Mouse (Mus musculus): ENCODE results near the gene Smurf1. TPM values are rescaled to one million over a fixed set of nuclear protein-coding genes. Genes with fewer than 3 reads are reported as not detected.

Gene Smurf1
- polyA plus RNA-seq, 1 experiment from 2014 or later, result 9.2 TPM

DNA sequence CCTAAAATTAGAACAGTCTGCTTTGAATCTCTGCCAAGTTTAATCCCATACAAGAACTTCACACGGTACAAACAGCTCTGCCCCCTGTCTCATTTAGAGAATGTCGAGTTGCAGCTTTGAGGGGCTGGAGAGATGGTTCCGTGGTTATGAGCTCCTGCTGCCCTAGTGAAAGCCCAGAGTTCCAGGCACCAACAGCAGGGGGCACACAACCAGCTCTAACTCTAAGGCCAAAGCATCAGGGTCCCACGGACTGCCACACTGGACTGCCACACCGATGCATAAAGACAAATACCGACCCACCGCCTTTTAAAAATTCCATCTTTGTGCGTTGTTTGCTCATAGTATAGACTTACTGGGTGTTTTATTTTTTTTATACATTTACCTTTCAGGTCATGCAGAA, 98.7 kb downstream of the Smurf1 start:
- Histone ChIP-seq H3K9ac (ENCODE audit: low read depth, low read length) (no peak overlapping the region), H3K27me3 (replicated peaks; ENCODE audit: control insufficient read depth, insufficient read depth, low read length) (no peaks in the 10 kb centered on the region), H3K4me2 (no peak overlapping the region), H3K27ac (ENCODE audit: low read depth, low read length) (no peak overlapping the region), H3K36me3 (ENCODE audit: control insufficient read depth, insufficient read depth, low read length) (no peaks in the 10 kb centered on the region), H3K9me3 (ENCODE audit: control insufficient read depth, low read length) (no peaks in the 10 kb centered on the region), H3K4me1 (replicated peaks; ENCODE audit: control insufficient read depth, insufficient read depth, low read length) (no peaks in the 10 kb centered on the region), H3K4me3 (ENCODE audit: low read depth, low read length) (no peak overlapping the region)
- DNase-seq (ENCODE audit: low spot score) (no peak), ATAC-seq (replicated peaks; ENCODE audit: low FRiP score) (no peak)
- WGBS, result 88% methylated on average over 8 of the region's 8 CpGs

DNA sequence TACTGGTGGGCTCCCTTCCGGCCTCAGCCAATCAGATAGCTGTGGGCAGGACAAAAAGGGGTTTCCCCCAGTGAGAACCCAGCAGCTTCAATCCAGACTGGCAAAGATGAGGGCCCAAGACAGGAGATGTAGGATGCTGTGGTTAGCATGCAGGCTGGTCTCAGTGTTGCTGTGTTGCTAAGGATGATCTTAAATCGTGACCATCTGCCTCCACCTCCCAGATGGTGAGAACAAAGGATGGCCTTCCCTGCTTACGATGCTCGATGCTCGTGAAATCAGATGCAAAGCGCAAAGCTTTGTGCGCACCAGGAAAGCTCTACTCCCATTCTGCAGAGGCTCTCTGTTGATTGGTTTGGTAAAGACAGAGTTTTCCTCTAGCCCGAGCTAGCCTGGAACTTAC, 104.7 kb downstream of the Smurf1 start:
- Histone ChIP-seq H3K9ac (ENCODE audit: low read depth, low read length) (no peak overlapping the region), H3K27ac (ENCODE audit: low read depth, low read length) (no peak overlapping the region), H3K27me3 (replicated peaks; ENCODE audit: control insufficient read depth, insufficient read depth, low read length) (no peaks in the 10 kb centered on the region), H3K4me2 (no peak overlapping the region), H3K9me3 (ENCODE audit: control insufficient read depth, low read length) (peaks cover 11% of the 10 kb centered on the region), H3K36me3 (ENCODE audit: control insufficient read depth, insufficient read depth, low read length) (peaks cover 37% of the 10 kb centered on the region), H3K4me1 (replicated peaks; ENCODE audit: control insufficient read depth, insufficient read depth, low read length) (no peaks in the 10 kb centered on the region), H3K4me3 (ENCODE audit: low read depth, low read length) (no peak overlapping the region)
- DNase-seq (ENCODE audit: low spot score) (no peak), ATAC-seq (replicated peaks; ENCODE audit: low FRiP score) (no peak)
- WGBS, result 95% methylated on average over 8 of the region's 8 CpGs

DNA sequence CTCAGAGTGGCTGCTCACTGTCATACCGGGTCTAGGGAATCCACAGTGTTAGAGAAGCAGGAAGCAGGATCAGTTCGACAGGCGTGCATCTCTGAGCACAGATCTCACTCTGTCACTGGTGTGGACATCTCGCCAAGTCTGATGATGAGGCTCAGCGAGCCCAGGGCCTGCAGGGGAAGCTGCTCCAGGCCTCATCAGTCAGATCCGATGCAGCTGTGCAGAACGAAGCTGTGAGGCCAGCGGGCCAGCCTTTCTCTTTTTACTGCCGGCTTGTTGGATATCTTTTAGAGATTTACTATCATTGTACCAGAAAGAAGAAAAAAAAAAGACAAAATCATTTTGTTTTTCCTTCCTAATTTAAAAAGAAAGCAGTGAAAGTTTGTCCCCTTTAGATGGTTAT, 106.4 kb downstream of the Smurf1 start:
- H3K4me3 ChIP-seq (ENCODE audit: low read depth, low read length), result no peak overlapping the region
- peaks cover 11% of the 10 kb centered on the region for H3K9me3 ChIP-seq (ENCODE audit: control insufficient read depth, low read length)
- H3K27ac ChIP-seq (ENCODE audit: low read depth, low read length), result no peak overlapping the region
- 94% methylated on average over 9 of the region's 9 CpGs for WGBS
- DNase-seq (ENCODE audit: low spot score) (no peak), ATAC-seq (replicated peaks; ENCODE audit: low FRiP score) (no peak)
- no peak overlapping the region for H3K9ac ChIP-seq (ENCODE audit: low read depth, low read length)
- no peaks in the 10 kb centered on the region for H3K4me1 ChIP-seq (replicated peaks; ENCODE audit: control insufficient read depth, insufficient read depth, low read length)
- H3K36me3 ChIP-seq (ENCODE audit: control insufficient read depth, insufficient read depth, low read length), result peaks cover 48% of the 10 kb centered on the region
- H3K4me2 ChIP-seq, result no peak overlapping the region
- H3K27me3 ChIP-seq (replicated peaks; ENCODE audit: control insufficient read depth, insufficient read depth, low read length), result no peaks in the 10 kb centered on the region

DNA sequence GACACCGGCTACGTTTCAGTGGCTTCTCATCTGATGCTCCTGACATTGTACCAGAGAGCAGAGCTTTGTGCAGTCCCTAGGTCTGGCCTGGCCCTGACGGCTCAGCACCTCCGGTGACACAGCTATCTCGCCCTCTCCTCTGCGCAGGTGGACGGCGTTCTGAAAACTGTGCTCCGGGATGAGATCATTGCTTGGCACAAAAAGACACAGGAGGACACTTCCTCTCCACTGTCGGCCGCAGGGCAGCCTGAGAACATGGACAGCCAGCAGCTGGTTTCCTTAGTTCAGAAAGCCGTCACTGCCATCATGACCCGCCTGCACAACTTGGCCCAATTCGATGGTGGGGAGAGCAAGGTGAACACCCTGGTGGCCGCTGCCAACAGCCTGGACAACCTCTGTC, 107.1 kb downstream of the Smurf1 start:
- Histone ChIP-seq H3K27me3 (replicated peaks; ENCODE audit: control insufficient read depth, insufficient read depth, low read length) (no peaks in the 10 kb centered on the region), H3K27ac (ENCODE audit: low read depth, low read length) (no peak overlapping the region), H3K4me1 (replicated peaks; ENCODE audit: control insufficient read depth, insufficient read depth, low read length) (no peaks in the 10 kb centered on the region), H3K4me3 (ENCODE audit: low read depth, low read length) (no peak overlapping the region), H3K9me3 (ENCODE audit: control insufficient read depth, low read length) (peaks cover 11% of the 10 kb centered on the region), H3K9ac (ENCODE audit: low read depth, low read length) (no peak overlapping the region), H3K4me2 (no peak overlapping the region), H3K36me3 (ENCODE audit: control insufficient read depth, insufficient read depth, low read length) (peaks cover 56% of the 10 kb centered on the region)
- no peak for ATAC-seq (replicated peaks; ENCODE audit: low FRiP score)
- WGBS, result 92% methylated on average over 15 of the region's 15 CpGs
- DNase-seq (ENCODE audit: low spot score), result no peak

DNA sequence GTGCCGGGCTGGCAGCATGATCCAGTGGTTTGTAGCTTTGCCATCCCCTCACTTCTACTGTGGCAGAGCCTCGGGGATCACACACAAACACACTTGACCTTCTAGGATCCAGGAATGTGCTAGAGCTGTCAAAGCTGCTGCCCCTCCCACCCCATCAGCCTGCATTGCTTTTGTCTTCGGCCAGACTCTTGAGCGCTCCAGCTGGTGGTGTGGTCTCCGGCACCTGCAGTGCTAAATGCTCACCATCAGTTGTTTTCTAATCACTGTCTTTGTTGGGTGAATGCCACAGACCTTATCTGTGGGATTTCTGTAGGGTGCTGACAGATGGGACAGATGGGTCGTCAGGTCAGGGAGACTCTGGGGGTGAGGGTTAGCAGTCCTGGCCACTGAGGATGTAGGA, 109.7 kb downstream of the Smurf1 start:
- Histone ChIP-seq H3K27me3 (replicated peaks; ENCODE audit: control insufficient read depth, insufficient read depth, low read length) (no peaks in the 10 kb centered on the region), H3K9ac (ENCODE audit: low read depth, low read length) (no peak overlapping the region), H3K4me2 (no peak overlapping the region), H3K27ac (ENCODE audit: low read depth, low read length) (no peak overlapping the region), H3K4me1 (replicated peaks; ENCODE audit: control insufficient read depth, insufficient read depth, low read length) (no peaks in the 10 kb centered on the region), H3K9me3 (ENCODE audit: control insufficient read depth, low read length) (peaks cover 7% of the 10 kb centered on the region), H3K36me3 (ENCODE audit: control insufficient read depth, insufficient read depth, low read length) (peaks cover 69% of the 10 kb centered on the region), H3K4me3 (ENCODE audit: low read depth, low read length) (no peak overlapping the region)
- WGBS, result 74% methylated on average over 6 of the region's 6 CpGs
- ATAC-seq (replicated peaks; ENCODE audit: low FRiP score), result no peak
- no peak for DNase-seq (ENCODE audit: low spot score)

DNA sequence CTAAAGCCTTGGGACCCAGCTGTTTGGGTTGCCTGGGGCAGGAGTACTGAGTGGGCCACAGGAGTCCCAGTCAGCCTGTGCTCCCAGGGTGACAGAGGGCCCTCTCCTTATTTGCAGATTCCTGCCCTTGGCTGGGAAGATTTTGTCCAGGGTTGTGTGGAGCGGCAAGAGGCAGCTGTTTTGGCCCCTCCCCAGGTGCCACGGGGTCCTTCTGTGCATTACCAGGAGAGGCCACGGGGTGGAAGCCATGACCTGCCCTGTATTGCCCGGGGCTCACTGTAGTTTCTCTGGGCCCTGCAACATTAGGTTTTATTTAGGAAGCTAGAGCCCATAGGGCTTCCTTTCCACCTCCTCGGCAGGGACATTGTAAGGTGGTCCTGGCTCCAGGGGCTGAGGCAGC, 111.7 kb downstream of the Smurf1 start:
- WGBS, result 88% methylated on average over 5 of the region's 5 CpGs

DNA sequence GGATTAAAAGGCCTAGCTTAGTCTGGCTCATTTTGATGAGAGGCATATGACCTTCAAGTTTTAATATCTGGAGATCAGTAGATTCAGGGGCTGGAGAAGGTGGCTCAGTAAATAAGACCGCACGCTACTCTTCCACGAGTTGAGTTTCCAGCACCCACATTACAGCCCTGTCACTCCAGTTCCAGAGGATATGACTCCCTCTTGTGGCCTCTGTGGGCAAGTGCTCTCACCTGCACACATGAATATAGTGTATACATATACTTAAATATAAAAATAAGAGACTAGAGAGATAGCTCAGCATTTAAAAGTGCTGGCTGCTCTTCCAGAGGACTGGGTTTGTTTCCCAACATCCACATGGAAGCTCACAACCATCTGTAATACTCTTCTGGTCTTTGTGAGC, 113.8 kb downstream of the Smurf1 start:
- Histone ChIP-seq H3K4me2 (no peak overlapping the region), H3K36me3 (ENCODE audit: control insufficient read depth, insufficient read depth, low read length) (peaks cover 69% of the 10 kb centered on the region), H3K27me3 (replicated peaks; ENCODE audit: control insufficient read depth, insufficient read depth, low read length) (no peaks in the 10 kb centered on the region), H3K4me1 (replicated peaks; ENCODE audit: control insufficient read depth, insufficient read depth, low read length) (no peaks in the 10 kb centered on the region), H3K4me3 (ENCODE audit: low read depth, low read length) (no peak overlapping the region), H3K9me3 (ENCODE audit: control insufficient read depth, low read length) (no peaks in the 10 kb centered on the region), H3K9ac (ENCODE audit: low read depth, low read length) (no peak overlapping the region), H3K27ac (ENCODE audit: low read depth, low read length) (no peak overlapping the region)
- no peak for DNase-seq (ENCODE audit: low spot score)
- no peak for ATAC-seq (replicated peaks; ENCODE audit: low FRiP score)
- 88% methylated on average over 3 of the region's 3 CpGs for WGBS

More for the DNA sequence above, 111.7 kb downstream of the Smurf1 start:
- Histone ChIP-seq H3K27ac (ENCODE audit: low read depth, low read length) (no peak overlapping the region), H3K4me3 (ENCODE audit: low read depth, low read length) (no peak overlapping the region), H3K4me1 (replicated peaks; ENCODE audit: control insufficient read depth, insufficient read depth, low read length) (no peaks in the 10 kb centered on the region), H3K4me2 (no peak overlapping the region), H3K9ac (ENCODE audit: low read depth, low read length) (no peak overlapping the region), H3K27me3 (replicated peaks; ENCODE audit: control insufficient read depth, insufficient read depth, low read length) (no peaks in the 10 kb centered on the region), H3K36me3 (ENCODE audit: control insufficient read depth, insufficient read depth, low read length) (peaks cover 67% of the 10 kb centered on the region), H3K9me3 (ENCODE audit: control insufficient read depth, low read length) (no peaks in the 10 kb centered on the region)
- no peak for DNase-seq (ENCODE audit: low spot score)
- ATAC-seq (replicated peaks; ENCODE audit: low FRiP score), result no peak

DNA sequence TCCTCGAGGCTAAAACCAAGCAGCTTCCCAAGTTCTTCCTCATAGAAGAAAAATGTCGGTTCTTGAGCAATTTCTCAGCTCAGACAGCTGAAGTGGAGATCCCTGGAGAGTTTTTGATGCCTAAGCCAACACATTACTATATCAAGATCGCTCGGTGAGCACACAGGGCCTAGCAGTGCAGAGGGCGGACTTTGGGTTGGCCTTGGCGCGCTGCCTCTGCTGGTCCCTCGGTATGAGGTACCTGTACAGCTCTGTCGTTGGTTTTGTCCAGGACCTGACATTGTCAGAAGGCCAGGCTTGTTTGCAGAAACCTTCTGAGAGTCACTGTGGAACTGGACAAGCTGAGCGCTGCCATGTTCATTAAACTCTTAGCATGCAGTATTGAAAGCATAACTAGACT, 115.7 kb downstream of the Smurf1 start:
- ATAC-seq (replicated peaks; ENCODE audit: low FRiP score) (no peak), DNase-seq (ENCODE audit: low spot score) (no peak)
- Histone ChIP-seq H3K9ac (ENCODE audit: low read depth, low read length) (no peak overlapping the region), H3K4me3 (ENCODE audit: low read depth, low read length) (no peak overlapping the region), H3K27ac (ENCODE audit: low read depth, low read length) (no peak overlapping the region), H3K4me1 (replicated peaks; ENCODE audit: control insufficient read depth, insufficient read depth, low read length) (no peaks in the 10 kb centered on the region), H3K36me3 (ENCODE audit: control insufficient read depth, insufficient read depth, low read length) (peaks cover 75% of the 10 kb centered on the region), H3K9me3 (ENCODE audit: control insufficient read depth, low read length) (no peaks in the 10 kb centered on the region), H3K27me3 (replicated peaks; ENCODE audit: control insufficient read depth, insufficient read depth, low read length) (no peaks in the 10 kb centered on the region), H3K4me2 (no peak overlapping the region)
- 93% methylated on average over 10 of the region's 10 CpGs for WGBS

DNA sequence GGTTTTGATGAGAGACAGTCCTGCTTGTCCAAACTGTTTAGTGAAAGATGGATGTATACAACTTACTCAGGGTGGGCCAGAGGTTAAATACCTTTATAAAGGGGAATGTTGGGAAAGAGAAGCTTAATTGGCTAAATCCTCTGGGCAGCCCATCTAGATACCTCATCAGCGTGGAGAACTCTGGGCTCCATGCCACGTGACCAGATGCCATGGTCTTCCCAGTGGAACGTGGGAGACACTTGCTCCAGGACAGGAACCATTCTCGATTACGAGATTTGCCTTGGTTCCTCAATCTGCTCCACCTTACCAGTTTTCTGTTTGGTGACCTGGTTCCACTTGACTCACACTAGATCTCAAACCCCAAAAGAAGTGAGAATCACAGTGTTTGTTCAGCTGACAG, 116.9 kb downstream of the Smurf1 start:
- ATAC-seq (replicated peaks; ENCODE audit: low FRiP score) (no peak), DNase-seq (ENCODE audit: low spot score) (no peak)
- Histone ChIP-seq H3K4me1 (replicated peaks; ENCODE audit: control insufficient read depth, insufficient read depth, low read length) (no peaks in the 10 kb centered on the region), H3K4me3 (ENCODE audit: low read depth, low read length) (no peak overlapping the region), H3K27ac (ENCODE audit: low read depth, low read length) (no peak overlapping the region), H3K36me3 (ENCODE audit: control insufficient read depth, insufficient read depth, low read length) (peaks cover 73% of the 10 kb centered on the region), H3K9me3 (ENCODE audit: control insufficient read depth, low read length) (no peaks in the 10 kb centered on the region), H3K4me2 (no peak overlapping the region), H3K27me3 (replicated peaks; ENCODE audit: control insufficient read depth, insufficient read depth, low read length) (no peaks in the 10 kb centered on the region), H3K9ac (ENCODE audit: low read depth, low read length) (no peak overlapping the region)
- WGBS, result 90% methylated on average over 5 of the region's 5 CpGs
